28 mouse cellular contexts compared by ENCODE assay signal in the genomic region with DNA sequence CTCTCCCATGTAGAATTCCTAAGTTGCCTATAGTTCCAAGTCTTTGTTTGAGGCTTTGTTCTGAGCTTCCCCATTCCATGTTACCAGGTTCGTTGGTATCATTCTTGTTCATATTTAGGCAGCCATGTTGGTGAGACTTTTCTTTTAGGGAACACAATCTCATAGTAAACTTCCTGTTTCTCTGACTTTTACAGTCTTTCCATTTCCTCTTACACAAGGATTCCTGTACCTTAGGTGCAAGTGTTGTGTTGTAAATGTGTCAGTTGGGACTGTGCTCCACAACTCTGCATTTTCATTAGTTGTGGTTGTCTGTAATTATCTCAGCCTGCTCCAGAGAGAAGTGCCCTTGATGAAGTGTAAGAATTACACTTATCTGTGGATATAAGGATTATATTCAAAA. TPM values are rescaled to one million over a fixed set of nuclear protein-coding genes. Genes with fewer than 3 reads are reported as not detected.
"Had no signal": no experiment of that assay in that cellular context is flagged by ENCODE, and none has a peak within 500 bp of the region (broad histone marks: within the 10 kb centered on the region; RNA-seq: fewer than 3 reads in every experiment).

No protein-coding gene starts in this region.

- H3K4me2 ChIP-seq: heart, embryonic 13.5 days; heart, embryonic 15.5 days; hindbrain, embryonic 12.5 days; hindbrain, embryonic 14.5 days; intestine, embryonic 15.5 days; limb, embryonic 12.5 days; liver, embryonic 11.5 days; liver, embryonic 13.5 days; liver, embryonic 15.5 days had no signal

- H3K4me1 ChIP-seq: heart, embryonic 13.5 days; heart, embryonic 15.5 days; hindbrain, embryonic 10.5 days; hindbrain, embryonic 12.5 days; intestine, embryonic 15.5 days; limb, embryonic 10.5 days; limb, embryonic 12.5 days; liver, embryonic 13.5 days; liver, embryonic 15.5 days had no signal

- H3K36me3 ChIP-seq: heart, embryonic 13.5 days; heart, embryonic 15.5 days; hindbrain, embryonic 10.5 days; hindbrain, embryonic 12.5 days; intestine, embryonic 15.5 days; limb, embryonic 10.5 days; limb, embryonic 12.5 days; liver, embryonic 13.5 days; liver, embryonic 15.5 days had no signal

- H3K27me3 ChIP-seq: heart, embryonic 13.5 days; heart, embryonic 15.5 days; hindbrain, embryonic 12.5 days; intestine, embryonic 15.5 days; limb, embryonic 12.5 days; liver, embryonic 13.5 days; liver, embryonic 15.5 days had no signal

- H3K4me3 ChIP-seq: gastrocnemius, adult 2 months; heart, adult 2 months; heart, embryonic 13.5 days; heart, embryonic 15.5 days; hindbrain, embryonic 10.5 days; hindbrain, embryonic 12.5 days; intestine, embryonic 15.5 days; limb, embryonic 10.5 days; limb, embryonic 12.5 days; liver, embryonic 13.5 days; liver, embryonic 15.5 days had no signal

- ATAC-seq: hindbrain, embryonic 16.5 days; inflammation-experienced regulatory T-cells, adult 6 months; intestine, embryonic 15.5 days; intestine, postnatal 0 days had no signal

- H3K27ac ChIP-seq: gastrocnemius, adult 2 months; heart, adult 2 months; heart, embryonic 13.5 days; heart, embryonic 15.5 days; hindbrain, embryonic 10.5 days; hindbrain, embryonic 12.5 days; hindbrain, embryonic 14.5 days; intestine, embryonic 15.5 days; limb, embryonic 10.5 days; limb, embryonic 12.5 days; liver, embryonic 13.5 days; liver, embryonic 15.5 days had no signal

- DNase-seq: gastrocnemius, adult 2 months; gastrocnemius, postnatal 10 days; gastrocnemius, postnatal 25 days; heart, adult 11 months; heart, adult 2 months; heart, postnatal 14 days; heart, postnatal 36 days; kidney, adult 18-20 months; kidney, adult 8-10 months; kidney, postnatal 10 days; kidney, postnatal 25 days; layer of hippocampus, adult 9-11 months; layer of hippocampus, postnatal 36 days; liver; liver, embryonic 13.5 days had no signal

- H3K9me3 ChIP-seq: heart, embryonic 13.5 days; heart, embryonic 15.5 days; hindbrain, embryonic 10.5 days; hindbrain, embryonic 12.5 days; intestine, embryonic 15.5 days; limb, embryonic 10.5 days; limb, embryonic 12.5 days; liver, embryonic 13.5 days; liver, embryonic 15.5 days had no signal

- H3K9ac ChIP-seq: heart, embryonic 13.5 days; heart, embryonic 15.5 days; hindbrain, embryonic 12.5 days; hindbrain, embryonic 14.5 days; intestine, embryonic 15.5 days; limb, embryonic 12.5 days; liver, embryonic 13.5 days; liver, embryonic 15.5 days had no signal

RNA-seq across cellular contexts. Expression of gene Rnf180, which starts 32.3 kb away (rescaled TPM):
- polyA plus RNA-seq: inflammation-experienced regulatory T-cells, adult 6 months had no signal
